Mouse (Mus musculus): ENCODE measurements at regions not wholly inside any gene's neighbourhood (a gene's known extent, or its start where the extent isn't known, plus 50 kb on each side); places are given as distances from the start of the nearest gene placed in this dataset.

- TF ChIP-seq CTCF (IDR thresholded peaks at IDR 0.05; ENCODE audit: extremely low read depth, insufficient read depth, insufficient read length, insufficient replicate concordance) = no peak
- TF ChIP-seq POLR2A (IDR thresholded peaks at IDR 0.05; ENCODE audit: low read depth, low read length) = no peak
These were observed 140.0 kb downstream of the Katnal1 start for GRCm38 (mm10) chr5:148789147-148789566.

Measured in spleen, adult 2 months (tissue).